Mouse (Mus musculus) gastrocnemius, adult 8-10 months (tissue): Measurements from ENCODE around the gene Ccna1. TPM values are rescaled to one million over a fixed set of nuclear protein-coding genes. Genes with fewer than 3 reads are reported as not detected.

Experiments used
- total RNA-seq, 4 experiments: library from RNA; stranded (reverse); gene quantifications; 2 replicates each; pipeline ENCODE4 v1.2.4; 2022

The Ccna1 gene
- total RNA-seq, 4 experiments from 2014 or later: not detected

Other genes with a start within 250 kb of the Ccna1 start
- gene Rfxap, start 247.7 kb downstream of the Ccna1 start, total RNA-seq: 10 to 100 TPM; 23.9 to 34.6 (median 29.8) TPM
- gene Sertm1, start 139.6 kb downstream of the Ccna1 start, total RNA-seq: not detected
- 10 to 100 TPM; 24.5 to 33.9 (median 30.1) TPM for gene Spg20, start 56.6 kb upstream of the Ccna1 start, total RNA-seq
- not detected for gene Ccdc169, start 81.8 kb upstream of the Ccna1 start, total RNA-seq
- gene Sohlh2, start 126.5 kb upstream of the Ccna1 start, total RNA-seq: not detected
- 1 to 10 TPM; 2.0 to 3.1 (median 2.5) TPM for gene Dclk1, start 186.9 kb upstream of the Ccna1 start, total RNA-seq